Mouse (Mus musculus) limb, embryonic 15.5 days (tissue): ENCODE measurements at regions not wholly inside any gene's neighbourhood (a gene's known extent, or its start where the extent isn't known, plus 50 kb on each side); places are given as distances from the start of the nearest gene placed in this dataset.

Experiments used
- ATAC-seq: fragments of 200-750 bp; cut with Nextera tagmentation; 2 replicates; pipeline ENCODE4 v1.8.0; 2017; ENCODE audit warnings: low read depth, moderate TSS enrichment; ENCODE audit not compliant: insufficient number of reproducible peaks, low FRiP score, low TSS enrichment
- H3K27ac ChIP-seq: fragments of 300-500 bp; sonication (generic); 2 replicates; pipeline ENCODE4 v1.5.1; 2015; ENCODE audit warnings: moderate library complexity, mild to moderate bottlenecking, inconsistent platforms
- H3K27me3 ChIP-seq: fragments of 300-500 bp; sonication (generic); 2 replicates; pipeline ENCODE4 v1.6.1; 2015; ENCODE audit warnings: inconsistent platforms
- H3K36me3 ChIP-seq: fragments of 300-500 bp; sonication (generic); 2 replicates; pipeline ENCODE4 v1.6.1; 2015; ENCODE audit warnings: inconsistent platforms
- H3K4me1 ChIP-seq: fragments of 300-500 bp; sonication (generic); 2 replicates; pipeline ENCODE4 v1.6.1; 2015; ENCODE audit warnings: inconsistent platforms
- H3K4me2 ChIP-seq: fragments of 300-500 bp; sonication (generic); 2 replicates; pipeline ENCODE4 v1.6.1; 2015; ENCODE audit warnings: mild to moderate bottlenecking, inconsistent platforms
- H3K4me3 ChIP-seq: fragments of 300-500 bp; sonication (generic); 2 replicates; pipeline ENCODE4 v1.5.1; 2015; ENCODE audit warnings: mild to moderate bottlenecking, inconsistent platforms
- H3K9ac ChIP-seq: fragments of 300-500 bp; sonication (generic); 2 replicates; pipeline ENCODE4 v1.6.1; 2015; ENCODE audit warnings: inconsistent platforms
- H3K9me3 ChIP-seq: fragments of 300-500 bp; sonication (generic); 2 replicates; pipeline ENCODE4 v1.6.1; 2016; ENCODE audit warnings: inconsistent platforms
- WGBS: fragments of 180-500 bp; shearing (Covaris S2); methylation state at CpG from one replicate; pipeline ENCODE4 v1.1.7; 2015; 5-methylcytosine and 5-hydroxymethylcytosine counted together

DNA sequence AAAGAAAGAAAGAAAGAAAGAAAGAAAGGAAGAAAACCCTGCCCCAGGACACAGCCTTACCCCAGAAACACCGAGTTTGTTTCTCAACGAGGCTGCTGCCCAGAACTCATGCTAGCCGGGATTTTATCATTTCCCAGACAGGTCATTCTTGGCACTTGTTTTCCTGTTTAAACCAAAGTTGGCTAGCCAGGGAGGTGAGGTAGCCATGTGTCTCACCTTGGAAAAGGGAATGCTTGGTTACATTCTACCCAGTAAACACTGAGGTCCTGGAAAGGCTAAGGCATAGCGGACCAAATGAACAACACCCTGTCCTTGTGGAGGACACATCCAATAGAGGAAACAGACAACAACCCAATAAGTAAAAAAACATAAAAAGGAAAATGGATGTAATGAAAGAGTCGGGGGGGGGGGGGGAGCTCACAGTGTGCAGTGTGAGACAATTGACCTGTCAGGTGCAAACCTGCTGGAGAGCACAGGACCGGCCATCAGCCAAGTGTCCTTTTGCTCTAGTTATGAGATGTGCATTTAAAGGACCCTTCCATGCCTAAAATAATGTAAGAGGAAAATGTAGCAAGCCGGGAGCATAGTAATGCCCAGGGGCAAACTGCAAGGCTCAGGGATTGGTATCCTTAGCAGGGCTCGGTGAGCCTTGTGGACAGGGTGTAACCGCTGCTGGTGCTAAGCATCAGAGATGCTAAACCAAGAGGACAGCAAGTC lies 78.2 kb upstream of the Fzd7 start:
- H3K9me3 ChIP-seq: no peaks in the 10 kb centered on the region
- 81% methylated on average over 9 of the region's 9 CpGs for WGBS
- no peak overlapping the region for H3K4me2 ChIP-seq
- no peak overlapping the region for H3K4me3 ChIP-seq
- ATAC-seq: no peak
- no peaks in the 10 kb centered on the region for H3K27me3 ChIP-seq
- H3K9ac ChIP-seq: no peak overlapping the region
- H3K27ac ChIP-seq: no peak overlapping the region
- H3K36me3 ChIP-seq: no peaks in the 10 kb centered on the region
- no peaks in the 10 kb centered on the region for H3K4me1 ChIP-seq

DNA sequence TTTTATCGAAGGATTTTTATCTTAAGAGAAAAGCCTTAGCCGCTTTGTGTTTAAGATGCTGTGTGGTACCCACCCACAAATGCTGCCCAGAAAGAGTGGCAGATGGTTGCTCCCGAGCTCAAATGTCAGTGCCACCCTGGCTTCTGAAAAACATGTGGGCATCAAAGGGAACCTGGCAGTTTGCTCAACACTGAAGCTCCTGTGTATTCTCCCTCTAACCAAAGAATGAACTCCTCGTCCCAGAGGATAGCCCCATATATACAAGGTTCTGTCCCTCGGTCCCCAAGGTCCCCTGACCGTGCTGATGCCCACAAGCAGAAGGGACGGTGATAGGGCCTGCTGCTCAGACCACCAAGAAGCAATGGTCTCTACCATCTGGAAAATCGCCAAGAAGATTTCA lies 76.9 kb upstream of the Fzd7 start:
- 72% methylated on average over 8 of the region's 8 CpGs for WGBS
- Histone ChIP-seq H3K4me1 (peaks cover 3% of the 10 kb centered on the region; the same call in 1 of the 2 replicates), H3K36me3 (no peaks in the 10 kb centered on the region), H3K4me2 (no peak overlapping the region), H3K9ac (no peak overlapping the region), H3K27ac (no peak overlapping the region), H3K9me3 (no peaks in the 10 kb centered on the region), H3K27me3 (no peaks in the 10 kb centered on the region), H3K4me3 (no peak overlapping the region)
- ATAC-seq: no peak

DNA sequence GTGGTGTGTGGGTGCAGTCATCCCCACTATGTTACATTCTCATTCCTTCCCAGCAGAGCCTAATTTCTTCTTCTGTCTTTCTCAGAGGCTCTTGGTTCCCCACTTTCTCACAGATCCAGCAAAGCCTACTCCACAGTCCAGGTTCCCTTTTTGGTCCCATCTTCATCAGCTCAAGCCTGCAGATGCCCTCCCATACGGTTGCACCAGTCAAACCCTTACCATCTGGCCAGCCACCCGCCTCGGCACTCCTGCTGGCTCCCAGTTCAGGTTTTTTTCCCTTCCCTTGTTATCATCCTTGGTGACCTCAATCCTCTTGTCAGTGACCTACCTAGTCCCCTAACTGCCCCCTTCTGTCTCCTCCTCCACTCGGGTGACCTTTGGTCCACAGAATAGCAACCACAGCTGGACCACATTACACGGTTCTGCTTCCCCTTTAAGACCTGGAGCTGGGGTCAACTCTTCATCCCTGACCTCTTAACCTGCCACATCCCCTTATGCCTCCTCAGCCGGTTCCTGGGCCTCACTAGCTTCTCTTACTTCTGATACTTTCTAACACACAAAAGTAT lies 75.4 kb upstream of the Fzd7 start:
- H3K4me1 ChIP-seq: peaks cover 6% of the 10 kb centered on the region; the same call in 1 of the 2 replicates
- no peak overlapping the region for H3K4me2 ChIP-seq
- H3K9me3 ChIP-seq: no peaks in the 10 kb centered on the region
- no peaks in the 10 kb centered on the region for H3K36me3 ChIP-seq
- H3K9ac ChIP-seq: no peak overlapping the region
- ATAC-seq: no peak
- H3K27ac ChIP-seq: no peak overlapping the region
- no peaks in the 10 kb centered on the region for H3K27me3 ChIP-seq
- WGBS: 35% methylated on average over 6 of the region's 6 CpGs
- H3K4me3 ChIP-seq: no peak overlapping the region

DNA sequence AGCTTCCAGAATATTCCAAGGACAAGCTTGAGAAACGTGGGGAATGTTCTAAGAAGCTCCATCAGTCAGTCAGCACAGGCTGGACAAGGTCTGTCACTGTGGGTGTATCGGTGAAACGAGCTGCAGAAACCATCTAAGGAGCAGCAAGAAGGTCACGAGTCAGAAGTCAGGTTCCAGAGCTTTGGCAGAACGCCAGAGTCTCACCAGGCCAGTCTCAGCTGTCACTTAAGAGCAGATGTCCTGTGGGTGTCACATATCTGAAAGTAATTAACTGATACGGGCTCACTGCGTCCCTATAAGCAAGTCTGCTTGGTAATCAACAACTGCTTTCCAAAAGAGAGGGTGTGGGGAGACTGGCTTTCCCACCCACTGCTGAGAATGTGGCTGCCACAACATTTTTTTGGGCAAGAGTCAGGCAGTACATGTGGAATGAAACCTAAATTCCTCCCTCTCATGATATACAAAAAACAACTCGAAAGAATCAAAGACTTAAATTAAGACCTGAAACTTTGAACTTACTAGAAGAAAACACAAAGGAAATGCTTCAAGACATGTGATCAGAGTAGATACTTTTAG lies 72.6 kb upstream of the Fzd7 start:
- Histone ChIP-seq H3K9ac (no peak overlapping the region), H3K9me3 (no peaks in the 10 kb centered on the region), H3K4me2 (no peak overlapping the region), H3K4me1 (peaks cover 6% of the 10 kb centered on the region; the same call in 1 of the 2 replicates), H3K27ac (peak overlapping the region; percentile 51; the same call in 1 of the 2 replicates), H3K36me3 (no peaks in the 10 kb centered on the region), H3K27me3 (no peaks in the 10 kb centered on the region), H3K4me3 (no peak overlapping the region)
- no peak for ATAC-seq
- WGBS: 16% methylated on average over 8 of the region's 8 CpGs

DNA sequence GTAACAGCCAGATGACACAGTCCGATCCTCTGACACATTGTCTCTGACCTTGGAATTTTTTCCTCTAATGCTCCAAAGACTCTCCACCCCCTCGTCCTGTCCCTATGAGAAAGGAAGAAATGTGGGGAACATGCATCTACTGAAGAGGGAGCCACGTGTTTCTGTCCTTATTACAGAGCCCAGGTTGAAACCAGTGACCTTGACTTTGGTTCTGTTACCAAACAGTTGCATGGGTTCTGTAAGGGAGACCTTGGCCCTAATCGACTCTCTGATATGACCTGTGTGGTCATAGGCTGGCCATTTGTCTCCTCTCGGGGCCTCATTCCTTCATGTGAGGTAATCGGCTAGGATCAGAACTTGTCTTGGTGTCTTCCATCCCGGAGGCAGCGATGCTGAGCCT lies 69.0 kb upstream of the Fzd7 start:
- peaks cover 6% of the 10 kb centered on the region; the same call in 1 of the 2 replicates for H3K4me1 ChIP-seq
- no peak overlapping the region for H3K9ac ChIP-seq
- no peaks in the 10 kb centered on the region for H3K36me3 ChIP-seq
- no peaks in the 10 kb centered on the region for H3K9me3 ChIP-seq
- no peak overlapping the region for H3K4me2 ChIP-seq
- no peaks in the 10 kb centered on the region for H3K27me3 ChIP-seq
- H3K4me3 ChIP-seq: no peak overlapping the region
- WGBS: 89% methylated on average over 8 of the region's 8 CpGs
- ATAC-seq: no peak
- no peak overlapping the region for H3K27ac ChIP-seq

DNA sequence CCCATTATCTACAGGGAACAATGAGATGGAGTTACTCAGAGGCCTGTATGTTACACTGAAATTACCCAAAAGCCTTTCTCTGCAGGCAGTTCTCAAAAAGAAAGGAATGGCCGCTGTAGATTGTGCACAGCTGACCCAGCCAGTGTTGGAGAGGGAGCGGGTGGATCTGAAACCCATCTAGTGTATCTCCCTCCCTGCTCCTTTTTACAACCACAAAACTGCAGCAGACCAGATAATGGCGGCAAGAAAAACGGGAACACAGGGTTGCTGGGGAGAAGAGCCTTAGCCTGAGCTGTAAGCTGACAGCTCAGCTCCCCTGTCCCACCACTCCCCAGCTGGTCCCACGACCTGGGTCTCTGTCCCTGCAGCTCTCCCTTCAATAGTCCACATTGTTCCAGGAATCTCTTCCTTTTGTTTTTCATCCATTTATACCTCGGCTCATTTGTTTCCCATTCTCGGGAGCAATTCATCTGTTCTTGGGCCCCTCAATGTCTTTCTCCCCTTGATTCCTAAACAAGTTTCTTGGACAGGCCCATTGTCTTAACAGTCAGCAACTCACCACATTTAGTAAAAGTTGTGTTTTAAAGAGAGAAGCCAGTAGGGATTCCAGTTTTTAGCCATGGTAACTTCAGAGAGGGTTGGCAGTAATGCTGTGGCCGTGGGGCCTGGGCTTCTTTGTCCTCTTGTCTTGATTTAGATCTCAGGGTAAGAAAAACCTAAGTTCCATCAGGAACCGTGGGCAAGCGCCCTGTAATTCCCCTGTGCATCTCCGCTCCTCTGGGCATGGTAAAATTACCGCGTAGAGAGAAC lies 67.6 kb upstream of the Fzd7 start:
- H3K27me3 ChIP-seq: no peaks in the 10 kb centered on the region
- 77% methylated on average over 13 of the region's 13 CpGs for WGBS

DNA sequence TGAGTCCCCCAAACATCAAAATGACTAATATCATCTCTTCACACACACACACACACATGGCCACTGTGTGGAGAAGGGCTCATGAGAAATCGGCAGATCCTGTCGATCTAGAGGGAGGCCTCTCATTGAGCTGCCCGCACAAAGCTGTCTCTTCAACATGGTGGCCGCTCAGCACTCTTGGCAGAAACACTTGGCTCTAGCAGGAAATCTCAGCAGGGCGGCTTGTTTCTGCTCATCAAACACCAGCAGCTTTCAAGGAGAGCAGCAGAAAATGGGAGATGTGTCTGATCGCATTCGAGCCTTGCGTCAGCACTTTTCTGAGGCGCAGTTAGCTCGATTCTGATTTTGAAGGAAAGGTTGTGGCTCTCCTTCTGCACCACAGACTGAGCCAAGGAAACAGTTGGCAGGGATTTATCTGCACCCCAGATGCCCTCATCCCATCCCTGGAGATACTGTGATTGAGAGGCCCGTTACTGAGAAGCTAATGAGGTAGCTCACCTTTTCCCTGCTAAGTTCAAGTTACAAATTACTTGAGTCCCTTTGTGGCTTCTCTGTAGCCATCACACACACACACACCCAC lies 66.4 kb upstream of the Fzd7 start:
- no peak overlapping the region for H3K9ac ChIP-seq
- no peak overlapping the region for H3K4me3 ChIP-seq
- no peaks in the 10 kb centered on the region for H3K27me3 ChIP-seq
- ATAC-seq: no peak
- H3K9me3 ChIP-seq: no peaks in the 10 kb centered on the region
- 77% methylated on average over 11 of the region's 11 CpGs for WGBS
- no peaks in the 10 kb centered on the region for H3K36me3 ChIP-seq
- no peaks in the 10 kb centered on the region for H3K4me1 ChIP-seq
- no peak overlapping the region for H3K27ac ChIP-seq
- H3K4me2 ChIP-seq: no peak overlapping the region

More for the DNA sequence above, 67.6 kb upstream of the Fzd7 start:
- Histone ChIP-seq H3K36me3 (no peaks in the 10 kb centered on the region), H3K4me1 (peaks cover 4% of the 10 kb centered on the region; the same call in 1 of the 2 replicates), H3K4me3 (no peak overlapping the region), H3K9me3 (no peaks in the 10 kb centered on the region), H3K27ac (no peak overlapping the region), H3K4me2 (no peak overlapping the region), H3K9ac (no peak overlapping the region)
- ATAC-seq: no peak

DNA sequence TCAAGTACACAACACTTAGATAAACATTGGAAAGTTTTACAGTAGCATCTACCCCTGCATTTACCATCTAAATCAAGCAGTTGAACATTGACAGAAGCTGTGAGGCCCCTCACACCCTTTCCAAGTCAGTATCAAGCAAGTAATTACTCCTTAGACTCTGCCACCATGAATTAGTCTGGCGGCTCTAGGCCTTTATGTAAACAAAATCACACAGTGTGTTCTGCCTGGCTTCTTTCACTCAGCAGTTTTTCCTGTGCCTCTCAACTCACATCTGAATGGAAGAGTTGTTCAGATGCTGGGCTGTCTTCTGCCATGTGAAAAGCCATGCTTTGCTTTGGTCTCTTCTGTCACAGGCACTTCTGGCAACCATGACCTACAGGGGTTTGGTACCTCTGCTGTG lies 64.9 kb upstream of the Fzd7 start:
- no peak for ATAC-seq
- Histone ChIP-seq H3K9me3 (no peaks in the 10 kb centered on the region), H3K4me2 (no peak overlapping the region), H3K27ac (no peak overlapping the region), H3K9ac (no peak overlapping the region), H3K27me3 (no peaks in the 10 kb centered on the region), H3K36me3 (no peaks in the 10 kb centered on the region), H3K4me1 (peaks cover 1% of the 10 kb centered on the region; the same call in 1 of the 2 replicates), H3K4me3 (no peak overlapping the region)
- WGBS: 44% methylated on average over 1 of the region's 1 CpGs

DNA sequence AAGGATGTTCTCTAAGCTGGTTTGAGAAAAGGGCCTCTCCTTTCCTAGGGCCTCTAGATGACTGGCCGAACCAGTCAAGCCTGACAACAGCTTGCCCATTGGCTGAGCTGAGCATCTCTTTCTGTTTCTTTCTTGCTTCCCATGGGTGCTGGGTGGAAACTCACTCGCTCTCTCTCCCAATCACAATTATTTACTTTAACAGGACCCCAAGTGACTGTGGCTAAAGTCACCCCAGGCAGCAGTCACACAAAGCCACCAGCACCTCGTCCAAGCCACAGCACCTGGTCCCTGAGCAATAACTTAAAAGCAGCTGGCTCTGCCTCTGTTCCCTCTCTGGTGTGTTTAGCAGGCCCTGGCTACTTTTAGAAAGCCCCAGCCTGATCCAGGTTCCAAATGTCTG lies 64.3 kb upstream of the Fzd7 start:
- H3K27me3 ChIP-seq: no peaks in the 10 kb centered on the region
- no peaks in the 10 kb centered on the region for H3K36me3 ChIP-seq
- no peak overlapping the region for H3K9ac ChIP-seq
- H3K9me3 ChIP-seq: no peaks in the 10 kb centered on the region
- no peak for ATAC-seq
- peaks cover 8% of the 10 kb centered on the region for H3K4me1 ChIP-seq
- 0 out of 2 replicates have a peak overlapping the region, but pooled peaks have one; percentile 43 for H3K27ac ChIP-seq
- H3K4me2 ChIP-seq: no peak overlapping the region
- WGBS: 62% methylated on average over 3 of the region's 3 CpGs
- H3K4me3 ChIP-seq: no peak overlapping the region

DNA sequence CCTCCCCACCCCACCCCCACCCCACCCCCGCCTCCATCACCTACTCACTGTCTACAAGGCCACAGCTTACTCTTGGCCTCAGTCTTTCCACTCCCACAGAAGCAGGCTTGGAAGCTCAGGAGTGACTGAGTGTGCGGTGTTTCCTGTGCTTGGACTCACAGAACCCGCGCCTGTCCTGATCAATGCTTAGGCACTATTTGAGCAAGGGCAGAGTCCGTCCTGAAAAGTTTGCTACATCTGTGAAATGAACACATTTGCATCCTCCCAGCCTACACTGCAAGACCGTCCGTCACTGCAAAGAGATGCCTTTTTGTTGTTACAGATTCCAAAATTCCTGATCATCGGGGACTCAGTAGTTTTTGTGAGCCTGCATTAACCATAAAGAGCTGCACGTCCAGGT lies 63.5 kb upstream of the Fzd7 start:
- Histone ChIP-seq H3K36me3 (no peaks in the 10 kb centered on the region), H3K4me3 (no peak overlapping the region), H3K4me2 (no peak overlapping the region), H3K9ac (no peak overlapping the region), H3K27me3 (no peaks in the 10 kb centered on the region), H3K4me1 (peaks cover 14% of the 10 kb centered on the region), H3K9me3 (no peaks in the 10 kb centered on the region), H3K27ac (no peak overlapping the region)
- ATAC-seq: no peak
- WGBS: 85% methylated on average over 9 of the region's 9 CpGs

DNA sequence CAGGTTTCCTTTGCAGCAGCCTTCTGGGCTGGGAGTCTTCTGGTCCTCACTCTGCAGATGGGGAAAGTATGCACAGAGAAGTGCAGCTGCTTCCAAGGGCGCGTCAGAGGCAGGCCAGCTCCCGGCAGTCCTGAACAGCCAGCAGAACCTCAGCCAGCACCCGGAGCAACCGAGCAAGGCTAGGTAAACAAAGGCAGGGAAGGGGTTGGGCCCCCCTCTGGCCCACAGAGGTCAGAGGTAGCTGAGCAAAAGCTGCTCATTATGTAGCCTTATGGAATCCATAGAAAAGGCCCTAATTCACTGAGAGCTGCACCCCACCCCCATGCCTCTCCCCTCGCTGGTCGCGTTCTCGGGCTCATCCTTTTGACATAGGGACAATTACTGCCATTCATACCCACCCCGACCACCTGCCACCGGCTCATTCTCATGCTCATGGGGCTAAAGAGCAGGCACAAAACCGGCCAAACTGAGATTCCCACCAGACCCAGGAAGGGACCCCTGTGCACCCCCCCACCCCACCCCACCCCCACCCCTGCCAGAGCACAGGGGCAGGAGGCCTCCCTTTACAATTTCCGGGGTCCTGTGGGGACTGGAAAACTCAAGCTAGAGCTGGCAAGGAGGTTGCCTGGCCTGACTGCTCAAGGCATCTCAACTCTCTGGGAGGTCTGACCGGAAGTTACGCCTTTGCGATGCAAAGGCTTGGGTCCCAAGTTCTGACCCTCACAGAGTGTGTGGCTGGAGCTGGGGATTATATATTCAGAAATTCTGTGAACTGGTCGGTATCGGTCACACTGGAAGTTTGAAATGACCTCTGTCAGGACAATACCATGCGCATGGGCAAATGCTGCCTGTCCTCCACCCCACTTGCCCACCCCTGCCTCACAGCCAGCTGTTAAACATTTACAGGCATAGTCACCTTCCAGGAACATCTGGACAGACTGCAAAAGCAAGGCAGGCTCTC lies 59.0 kb upstream of the Fzd7 start:
- ATAC-seq: no peak
- H3K36me3 ChIP-seq: no peaks in the 10 kb centered on the region
- peaks cover 14% of the 10 kb centered on the region for H3K4me1 ChIP-seq
- no peaks in the 10 kb centered on the region for H3K9me3 ChIP-seq
- H3K4me2 ChIP-seq: peak overlapping the region; percentile 21; the same call in 1 of the 2 replicates
- H3K4me3 ChIP-seq: no peak overlapping the region
- H3K27me3 ChIP-seq: no peaks in the 10 kb centered on the region
- H3K27ac ChIP-seq: peak overlapping the region; percentile 30
- WGBS: 23% methylated on average over 19 of the region's 19 CpGs
- H3K9ac ChIP-seq: no peak overlapping the region
